Mouse (Mus musculus): ENCODE results near the gene Pcgf2. TPM values are rescaled to one million over a fixed set of nuclear protein-coding genes. Genes with fewer than 3 reads are reported as not detected.

Pcgf2 gene
- polyA plus RNA-seq, 1 experiment from 2014 or later = 22.6 TPM

- Histone ChIP-seq H3K4me1 (replicated peaks) (peaks cover 22% of the 10 kb centered on the region; the same call in 1 of the 2 replicates), H3K4me2 (no peak overlapping the region), H3K9ac (no peak overlapping the region), H3K27ac (replicated peaks) (no peak overlapping the region), H3K27me3 (no peaks in the 10 kb centered on the region), H3K9me3 (no peaks in the 10 kb centered on the region), H3K4me3 (no peak overlapping the region), H3K36me3 (peaks cover 100% of the 10 kb centered on the region)
- 54% methylated on average over 2 of the region's 2 CpGs for WGBS
- ATAC-seq (ENCODE audit: low read depth) = no peak
Observed at GRCm38 (mm10) chr11:97671177-97671527, 29.1 kb downstream of the Pcgf2 start.

GRCm38 (mm10) chr11:97670234-97671176 is 29.8 kb downstream of the Pcgf2 start:
- peaks cover 25% of the 10 kb centered on the region for H3K4me1 ChIP-seq (replicated peaks)
- no peak overlapping the region for H3K27ac ChIP-seq (replicated peaks)
- H3K9ac ChIP-seq = no peak overlapping the region
- no peak for ATAC-seq (ENCODE audit: low read depth)
- H3K4me2 ChIP-seq = no peak overlapping the region
- H3K36me3 ChIP-seq = peaks cover 100% of the 10 kb centered on the region
- H3K9me3 ChIP-seq = no peaks in the 10 kb centered on the region
- 81% methylated on average over 13 of the region's 13 CpGs for WGBS
- H3K4me3 ChIP-seq = no peak overlapping the region
- H3K27me3 ChIP-seq = no peaks in the 10 kb centered on the region

DNA sequence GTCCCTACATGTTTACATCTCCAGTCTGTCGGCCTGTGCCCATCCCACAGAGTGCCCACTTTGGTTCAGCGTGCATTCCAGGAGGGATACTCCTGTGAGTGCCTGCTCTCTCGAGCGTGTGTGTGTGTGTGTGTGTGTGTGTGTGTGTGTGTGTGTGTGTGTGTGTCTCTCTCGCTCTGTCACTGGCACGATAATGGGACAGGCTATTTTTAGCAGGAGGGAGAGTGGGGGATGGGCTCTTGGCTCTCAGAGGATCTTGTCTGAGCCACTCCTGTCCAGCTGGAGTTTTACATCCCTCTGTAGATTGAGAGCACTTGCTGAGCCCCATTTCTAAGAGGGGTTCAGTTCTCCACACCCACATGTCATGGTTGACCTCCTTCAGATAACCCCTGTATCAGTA is 30.5 kb downstream of the Pcgf2 start:
- no peak overlapping the region for H3K9ac ChIP-seq
- no peaks in the 10 kb centered on the region for H3K9me3 ChIP-seq
- peaks cover 97% of the 10 kb centered on the region for H3K36me3 ChIP-seq
- H3K27ac ChIP-seq (replicated peaks) = no peak overlapping the region
- WGBS = 52% methylated on average over 5 of the region's 6 CpGs
- no peak overlapping the region for H3K4me2 ChIP-seq
- no peaks in the 10 kb centered on the region for H3K27me3 ChIP-seq
- no peak overlapping the region for H3K4me3 ChIP-seq
- no peak for ATAC-seq (ENCODE audit: low read depth)
- peaks cover 31% of the 10 kb centered on the region for H3K4me1 ChIP-seq (replicated peaks)

- ATAC-seq (ENCODE audit: low read depth) = no peak
- Histone ChIP-seq H3K4me2 (no peak overlapping the region), H3K4me3 (no peak overlapping the region), H3K4me1 (replicated peaks) (peaks cover 37% of the 10 kb centered on the region), H3K27me3 (no peaks in the 10 kb centered on the region), H3K36me3 (peaks cover 91% of the 10 kb centered on the region), H3K27ac (replicated peaks) (no peak overlapping the region), H3K9me3 (no peaks in the 10 kb centered on the region), H3K9ac (no peak overlapping the region)
- 67% methylated on average over 15 of the region's 15 CpGs for WGBS
Observed at GRCm38 (mm10) chr11:97669268-97669667, 31.0 kb downstream of the Pcgf2 start.

DNA sequence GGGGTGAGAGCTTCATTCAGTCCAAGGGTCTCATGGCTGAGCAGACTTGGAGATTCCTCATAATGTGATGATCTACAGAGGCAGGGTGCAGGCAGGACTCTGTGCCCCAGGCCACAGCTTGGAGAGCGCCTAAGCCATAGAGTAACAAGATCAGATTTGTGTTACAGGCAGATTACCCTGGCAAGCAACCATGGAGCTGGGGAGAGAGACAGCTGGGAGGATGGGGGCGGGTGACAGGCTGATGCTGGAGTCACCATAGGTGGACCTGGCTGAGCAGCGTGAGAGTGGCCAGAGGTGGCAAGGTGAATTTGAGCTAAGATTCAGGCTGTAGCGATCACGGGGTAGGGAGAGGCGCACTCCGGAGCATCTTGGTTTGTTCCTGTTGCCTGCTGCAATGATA is 32.1 kb downstream of the Pcgf2 start:
- Histone ChIP-seq H3K4me3 (no peak overlapping the region), H3K9ac (no peak overlapping the region), H3K4me2 (no peak overlapping the region), H3K27me3 (no peaks in the 10 kb centered on the region), H3K27ac (replicated peaks) (no peak overlapping the region), H3K9me3 (no peaks in the 10 kb centered on the region), H3K36me3 (peaks cover 80% of the 10 kb centered on the region), H3K4me1 (replicated peaks) (peaks cover 40% of the 10 kb centered on the region)
- WGBS = 92% methylated on average over 7 of the region's 7 CpGs
- no peak for ATAC-seq (ENCODE audit: low read depth)

DNA sequence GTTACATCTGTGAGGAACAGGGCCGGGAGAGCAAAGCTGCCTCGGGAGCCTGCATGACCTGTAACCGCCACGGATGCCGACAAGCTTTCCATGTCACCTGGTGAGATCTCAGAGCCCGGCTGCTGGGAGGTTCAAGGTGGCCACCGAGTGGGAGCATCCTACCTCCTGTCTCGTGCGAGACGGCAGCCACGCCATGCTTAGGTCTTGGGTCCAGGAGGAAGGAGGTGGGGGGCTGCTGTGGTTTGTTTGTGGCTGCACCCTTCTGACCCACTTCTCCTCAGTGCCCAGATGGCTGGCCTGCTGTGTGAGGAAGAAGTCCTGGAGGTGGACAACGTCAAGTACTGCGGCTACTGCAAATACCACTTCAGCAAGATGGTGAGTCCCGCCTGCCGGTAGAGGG is 33.5 kb downstream of the Pcgf2 start:
- Histone ChIP-seq H3K4me3 (no peak overlapping the region), H3K27ac (replicated peaks) (no peak overlapping the region), H3K9ac (no peak overlapping the region), H3K27me3 (peaks cover 8% of the 10 kb centered on the region), H3K9me3 (no peaks in the 10 kb centered on the region), H3K36me3 (peaks cover 66% of the 10 kb centered on the region), H3K4me1 (replicated peaks) (peaks cover 50% of the 10 kb centered on the region), H3K4me2 (no peak overlapping the region)
- ATAC-seq (ENCODE audit: low read depth) = no peak
- WGBS = 91% methylated on average over 15 of the region's 15 CpGs

- WGBS = 90% methylated on average over 7 of the region's 7 CpGs
- H3K4me1 ChIP-seq (replicated peaks) = peaks cover 56% of the 10 kb centered on the region
- no peak overlapping the region for H3K27ac ChIP-seq (replicated peaks)
- H3K9ac ChIP-seq = no peak overlapping the region
- ATAC-seq (ENCODE audit: low read depth) = no peak
- H3K27me3 ChIP-seq = peaks cover 14% of the 10 kb centered on the region
- H3K4me3 ChIP-seq = no peak overlapping the region
- no peaks in the 10 kb centered on the region for H3K9me3 ChIP-seq
- H3K4me2 ChIP-seq = no peak overlapping the region
- H3K36me3 ChIP-seq = peaks cover 60% of the 10 kb centered on the region
Observed at GRCm38 (mm10) chr11:97666221-97666620, 34.1 kb downstream of the Pcgf2 start.

DNA sequence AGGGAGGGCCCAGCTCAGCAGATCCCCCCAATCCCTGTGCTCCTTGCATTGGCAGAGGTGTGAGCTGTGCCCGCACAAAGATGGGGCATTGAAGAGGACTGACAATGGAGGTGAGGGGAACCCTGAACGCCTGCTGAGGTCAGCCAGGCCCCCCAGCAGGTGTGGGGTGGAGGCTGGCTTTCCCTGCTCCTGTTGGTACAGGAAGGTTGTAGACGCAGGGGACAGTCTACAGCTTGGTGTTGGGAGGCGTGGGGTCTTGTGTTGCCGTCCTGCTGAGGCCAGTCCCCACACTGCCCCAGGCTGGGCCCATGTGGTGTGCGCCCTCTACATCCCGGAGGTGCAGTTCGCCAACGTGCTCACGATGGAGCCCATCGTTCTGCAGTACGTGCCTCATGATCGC is 34.9 kb downstream of the Pcgf2 start:
- Histone ChIP-seq H3K9ac (no peak overlapping the region), H3K27ac (replicated peaks) (no peak overlapping the region), H3K4me3 (peak overlapping the region; percentile 92; the same call in 1 of the 2 replicates), H3K36me3 (peaks cover 53% of the 10 kb centered on the region), H3K4me2 (peak overlapping the region; percentile 83), H3K4me1 (replicated peaks) (peaks cover 64% of the 10 kb centered on the region), H3K27me3 (peaks cover 21% of the 10 kb centered on the region), H3K9me3 (no peaks in the 10 kb centered on the region)
- no peak for ATAC-seq (ENCODE audit: low read depth)
- WGBS = 88% methylated on average over 13 of the region's 13 CpGs

DNA sequence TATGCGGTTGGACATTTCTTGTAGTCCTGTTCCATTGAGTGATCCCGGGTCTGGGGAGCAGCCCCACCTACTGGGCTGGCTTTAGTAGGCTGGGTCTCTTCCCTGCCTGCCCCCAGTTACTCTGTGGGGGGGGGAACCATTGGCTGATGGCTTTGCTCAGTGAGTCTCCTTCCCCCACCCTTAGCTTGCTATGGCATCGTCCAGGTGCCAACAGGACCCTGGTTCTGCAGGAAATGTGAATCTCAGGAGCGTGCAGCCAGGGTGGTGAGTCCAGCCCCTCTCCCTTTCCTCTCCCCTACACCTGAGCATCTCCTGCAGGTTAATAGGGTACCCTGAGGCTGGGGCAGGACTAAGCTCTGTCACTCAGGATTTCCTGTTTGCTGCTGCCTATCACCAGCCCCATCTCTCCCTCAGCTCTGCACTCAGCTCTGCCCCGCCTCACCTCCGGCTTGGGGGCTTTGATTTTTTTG is 35.5 kb downstream of the Pcgf2 start:
- H3K9ac ChIP-seq = peak overlapping the region; percentile 93
- 36% methylated on average over 6 of the region's 6 CpGs for WGBS
- no peak overlapping the region for H3K27ac ChIP-seq (replicated peaks)
- no peaks in the 10 kb centered on the region for H3K9me3 ChIP-seq
- ATAC-seq (ENCODE audit: low read depth) = no peak
- peaks cover 21% of the 10 kb centered on the region for H3K27me3 ChIP-seq
- H3K4me3 ChIP-seq = peak overlapping the region; percentile 92
- peak overlapping the region; percentile 83 for H3K4me2 ChIP-seq
- H3K4me1 ChIP-seq (replicated peaks) = peaks cover 61% of the 10 kb centered on the region
- H3K36me3 ChIP-seq = peaks cover 46% of the 10 kb centered on the region

GRCm38 (mm10) chr11:97664339-97664665 is 36.0 kb downstream of the Pcgf2 start:
- peak overlapping the region; percentile 92 for H3K4me3 ChIP-seq
- H3K27me3 ChIP-seq = peaks cover 21% of the 10 kb centered on the region
- H3K4me2 ChIP-seq = peak overlapping the region; percentile 83
- WGBS = 1% methylated on average over 7 of the region's 8 CpGs
- H3K9me3 ChIP-seq = no peaks in the 10 kb centered on the region
- ATAC-seq (ENCODE audit: low read depth) = no peak
- H3K36me3 ChIP-seq = peaks cover 41% of the 10 kb centered on the region
- peak overlapping the region; percentile 88; the same call in 1 of the 2 replicates for H3K27ac ChIP-seq (replicated peaks)
- H3K9ac ChIP-seq = peak overlapping the region; percentile 93
- H3K4me1 ChIP-seq (replicated peaks) = peaks cover 61% of the 10 kb centered on the region

DNA sequence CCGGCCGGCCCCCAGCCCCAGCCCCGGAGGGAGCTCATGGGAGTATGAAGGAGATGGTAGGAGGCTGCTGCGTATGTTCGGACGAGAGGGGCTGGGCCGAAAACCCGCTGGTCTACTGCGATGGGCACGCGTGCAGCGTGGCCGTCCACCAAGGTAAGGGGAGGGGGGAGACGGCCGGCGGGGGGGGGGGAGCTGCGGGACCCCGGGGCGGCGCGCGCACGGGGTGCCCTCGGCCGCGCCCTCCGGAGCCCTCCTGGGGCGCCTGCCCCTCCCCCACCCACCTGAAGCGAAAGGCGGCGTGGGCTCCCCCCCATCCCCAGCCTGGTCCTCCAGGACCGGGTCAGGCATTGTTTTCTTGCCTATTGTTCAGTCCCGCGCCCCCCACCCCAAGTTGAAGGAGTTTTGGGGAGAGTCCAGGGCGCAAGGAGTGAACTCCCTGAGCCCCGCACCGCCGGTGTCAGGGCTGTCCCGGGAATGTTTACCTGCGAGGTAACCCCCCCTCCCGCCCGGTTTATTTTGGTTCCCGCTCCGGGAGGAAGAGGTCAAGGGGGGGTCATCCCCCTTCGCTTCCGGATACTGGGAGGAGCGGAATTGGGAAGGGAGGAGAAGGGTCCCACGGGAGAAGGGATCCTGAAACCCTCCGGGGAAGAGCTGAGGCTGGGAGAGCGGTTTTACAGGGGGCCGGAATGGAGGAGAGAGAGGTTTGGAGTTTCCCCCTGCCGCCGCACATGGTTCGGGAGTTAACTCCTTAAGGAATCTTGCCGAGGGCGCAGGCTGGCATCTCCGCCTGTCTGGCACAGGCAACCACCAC is 36.6 kb downstream of the Pcgf2 start:
- ATAC-seq (ENCODE audit: low read depth) = peak; percentile 55; the same call in 1 of the 2 replicates
- H3K9ac ChIP-seq = peak overlapping the region; percentile 93
- peak overlapping the region; percentile 83 for H3K4me2 ChIP-seq
- WGBS = under 1% methylated on average over 27 of the region's 57 CpGs
- H3K27ac ChIP-seq (replicated peaks) = peak overlapping the region; percentile 88
- H3K9me3 ChIP-seq = no peaks in the 10 kb centered on the region
- peaks cover 36% of the 10 kb centered on the region for H3K36me3 ChIP-seq
- peaks cover 21% of the 10 kb centered on the region for H3K27me3 ChIP-seq
- H3K4me1 ChIP-seq (replicated peaks) = peaks cover 61% of the 10 kb centered on the region
- peak overlapping the region; percentile 92 for H3K4me3 ChIP-seq

GRCm38 (mm10) chr11:97662893-97663527 is 37.3 kb downstream of the Pcgf2 start, which contains the start of gene Mllt6:
Gene Mllt6, plus strand, starts transcription at chr11:97663414.
- H3K4me1 ChIP-seq (replicated peaks) = peaks cover 56% of the 10 kb centered on the region
- under 1% methylated on average over 44 of the region's 76 CpGs for WGBS
- H3K36me3 ChIP-seq = peaks cover 28% of the 10 kb centered on the region
- peak within 1 kb of the TSS; percentile 83 for H3K4me2 ChIP-seq
- H3K27ac ChIP-seq (replicated peaks) = peak within 1 kb of the TSS; percentile 88
- peak within 1 kb of the TSS; percentile 92 for H3K4me3 ChIP-seq
- ATAC-seq (ENCODE audit: low read depth) = peak; percentile 70
- H3K9me3 ChIP-seq = no peaks in the 10 kb centered on the region
- H3K9ac ChIP-seq = peak within 1 kb of the TSS; percentile 93
- peaks cover 21% of the 10 kb centered on the region for H3K27me3 ChIP-seq

Measured in neural tube, embryonic 13.5 days (tissue).